Mouse (Mus musculus): ENCODE measurements around the gene Kcnab3.
A peak's percentile ranks its signal among the peaks of the same experiment; 100 is the strongest.

The Kcnab3 gene

DNA sequence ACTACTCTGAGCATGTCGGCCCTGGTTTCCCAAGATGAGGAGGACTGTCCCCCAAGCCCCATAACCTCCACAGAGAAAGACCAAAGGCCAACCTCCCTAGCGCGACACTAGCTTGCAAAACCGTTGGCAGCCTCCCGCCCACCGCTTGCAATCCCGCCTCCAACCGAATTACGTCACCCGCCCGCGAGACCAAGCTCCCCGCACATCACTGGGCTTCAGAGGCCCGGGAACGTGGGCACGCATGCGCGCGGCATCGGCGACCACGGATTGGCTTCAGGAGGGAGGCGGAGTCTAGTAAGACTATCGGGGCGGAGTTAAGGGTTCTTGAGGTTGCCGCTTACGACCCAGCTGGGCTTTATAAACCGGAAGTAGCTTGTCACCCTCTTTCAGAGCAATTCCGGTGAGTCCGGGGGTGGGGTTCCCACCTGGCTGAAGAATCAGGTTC lies 2.4 kb upstream of the Kcnab3 start, which contains the start of the genes Cntrob and Trappc1:
Gene Cntrob (minus strand): TSS at position 109 of the 445 bp plus-strand sequence.
Gene Trappc1 (plus strand): TSS at position 314 of the 445 bp plus-strand sequence.
- Histone ChIP-seq H3K36me3 (ENCODE audit: control insufficient read depth, insufficient read depth, low read length, poor library complexity, severe bottlenecking) (no peaks in the 10 kb centered on the region), H3K27me3 (ENCODE audit: control insufficient read depth, insufficient read depth, low read length, poor library complexity, severe bottlenecking) (no peaks in the 10 kb centered on the region; the same call in 1 of the 2 replicates)
- DNase-seq (ENCODE audit: low read depth, low spot score): peak; percentile 100

DNA sequence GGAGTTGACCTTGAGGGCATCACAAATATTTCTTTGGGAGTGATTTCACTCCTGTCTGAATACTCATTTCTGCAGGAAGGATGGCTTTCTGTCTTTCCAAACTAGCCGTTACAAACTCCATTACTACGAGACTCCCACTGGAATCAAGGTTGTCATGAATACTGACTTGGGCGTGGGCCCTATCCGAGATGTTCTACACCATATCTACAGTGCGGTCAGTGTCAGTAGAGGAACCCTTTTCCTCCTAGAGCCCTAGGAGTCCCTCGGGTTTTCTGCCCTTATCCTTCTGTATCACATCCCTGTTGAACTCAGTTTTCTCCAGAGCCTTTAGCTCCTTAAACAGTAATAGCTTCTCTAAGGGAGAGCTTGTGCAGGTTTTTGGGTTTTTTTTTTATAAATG lies 1.3 kb upstream of the Kcnab3 start:
- no peaks in the 10 kb centered on the region for H3K27me3 ChIP-seq (ENCODE audit: control insufficient read depth, insufficient read depth, low read length, poor library complexity, severe bottlenecking)
- no peaks in the 10 kb centered on the region for H3K36me3 ChIP-seq (ENCODE audit: control insufficient read depth, insufficient read depth, low read length, poor library complexity, severe bottlenecking)
- DNase-seq (ENCODE audit: low read depth, low spot score): no peak

DNA sequence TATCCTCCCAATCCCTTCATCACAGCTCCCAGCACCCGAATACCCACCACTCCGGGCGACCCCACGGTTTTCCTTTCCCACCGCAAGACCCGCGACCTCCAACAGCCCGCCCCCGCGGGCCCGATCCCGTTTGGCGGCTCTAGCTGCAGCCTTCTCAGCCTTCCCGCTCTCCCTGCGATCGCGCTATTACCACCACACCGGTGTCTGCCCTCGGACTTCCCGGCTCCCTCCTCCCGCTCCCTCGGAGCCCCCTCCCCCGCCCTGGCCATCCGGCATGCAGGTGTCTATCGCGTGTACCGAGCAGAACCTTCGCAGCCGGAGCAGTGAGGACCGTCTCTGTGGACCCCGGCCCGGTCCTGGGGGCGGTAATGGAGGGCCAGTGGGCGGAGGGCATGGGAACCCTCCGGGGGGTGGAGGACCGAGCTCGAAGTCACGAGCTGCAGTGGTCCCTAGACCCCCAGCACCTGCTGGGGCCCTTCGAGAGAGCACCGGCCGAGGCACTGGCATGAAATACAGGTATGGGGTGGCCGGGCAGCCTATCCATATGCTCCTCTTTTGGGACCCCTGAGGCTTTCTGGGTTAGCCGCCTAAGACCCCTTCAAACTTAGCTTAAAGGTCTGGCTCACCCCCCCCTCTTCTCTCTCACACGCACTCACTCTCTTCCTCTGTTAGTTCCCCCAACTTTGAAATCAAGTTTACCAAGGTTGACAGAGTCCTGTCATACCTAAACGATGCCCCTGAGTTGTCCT lies 524 bp downstream of the Kcnab3 start:
- no peak for DNase-seq (ENCODE audit: low read depth, low spot score)

DNA sequence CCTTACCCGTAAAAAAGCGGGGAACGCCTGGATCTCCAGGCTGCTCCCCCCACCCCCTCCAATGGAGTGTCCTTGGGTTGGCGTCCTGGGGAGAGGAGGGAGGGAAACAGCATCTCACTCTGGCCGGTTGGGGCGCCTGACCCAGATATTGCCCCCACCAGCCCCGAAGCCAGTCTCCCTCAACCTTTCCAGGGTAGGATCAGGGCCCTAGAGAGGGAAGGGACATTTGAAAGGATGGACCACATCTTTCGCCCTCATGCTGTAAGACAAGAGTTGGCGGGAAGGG lies 1.0 kb downstream of the Kcnab3 start:
- no peaks in the 10 kb centered on the region for H3K27me3 ChIP-seq (ENCODE audit: control insufficient read depth, insufficient read depth, low read length, poor library complexity, severe bottlenecking)
- no peak for DNase-seq (ENCODE audit: low read depth, low spot score)
- no peaks in the 10 kb centered on the region for H3K36me3 ChIP-seq (ENCODE audit: control insufficient read depth, insufficient read depth, low read length, poor library complexity, severe bottlenecking)

More for the DNA sequence above, 524 bp downstream of the Kcnab3 start:
- no peaks in the 10 kb centered on the region for H3K27me3 ChIP-seq (ENCODE audit: control insufficient read depth, insufficient read depth, low read length, poor library complexity, severe bottlenecking)
- no peaks in the 10 kb centered on the region for H3K36me3 ChIP-seq (ENCODE audit: control insufficient read depth, insufficient read depth, low read length, poor library complexity, severe bottlenecking)

DNA sequence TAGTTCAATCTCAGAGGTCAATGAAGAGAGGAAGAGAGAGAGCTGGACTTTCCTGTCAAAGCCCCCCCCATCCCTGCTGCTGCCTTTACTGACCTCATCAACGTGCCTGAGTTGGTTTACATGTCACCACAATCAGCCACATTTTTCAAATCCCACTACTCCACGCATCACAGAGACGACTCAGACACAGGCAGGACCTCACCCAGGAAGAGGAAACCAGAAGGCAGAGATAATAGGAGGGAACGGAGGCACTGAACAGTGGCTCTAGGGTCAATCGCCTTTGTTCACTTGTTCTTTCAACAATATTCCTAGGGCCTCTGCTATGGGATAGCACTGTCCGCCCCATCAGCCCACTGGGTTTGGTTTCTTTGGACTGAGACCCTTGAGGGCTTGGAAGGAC lies 1.6 kb downstream of the Kcnab3 start:
- no peak for DNase-seq (ENCODE audit: low read depth, low spot score)
- Histone ChIP-seq H3K27me3 (ENCODE audit: control insufficient read depth, insufficient read depth, low read length, poor library complexity, severe bottlenecking) (no peaks in the 10 kb centered on the region), H3K36me3 (ENCODE audit: control insufficient read depth, insufficient read depth, low read length, poor library complexity, severe bottlenecking) (no peaks in the 10 kb centered on the region)

DNA sequence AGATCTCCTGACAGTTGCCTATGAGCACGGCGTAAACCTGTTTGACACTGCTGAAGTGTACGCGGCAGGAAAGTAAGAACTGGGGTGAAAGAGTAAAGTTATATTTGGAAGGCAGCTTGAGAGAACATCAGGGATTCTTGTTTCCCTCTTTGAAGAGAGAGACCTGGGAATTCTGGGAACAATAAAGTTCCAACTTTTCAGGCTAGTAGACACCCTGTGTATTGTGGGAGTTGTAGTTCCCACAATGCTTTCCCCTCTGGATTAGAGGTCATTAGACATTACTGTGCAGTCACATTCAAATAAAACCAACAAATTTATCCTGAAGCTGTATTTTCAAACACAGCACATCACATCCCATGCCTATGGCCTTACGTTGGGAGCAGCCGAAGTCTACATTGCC lies 2.5 kb downstream of the Kcnab3 start:
- no peaks in the 10 kb centered on the region for H3K27me3 ChIP-seq (ENCODE audit: control insufficient read depth, insufficient read depth, low read length, poor library complexity, severe bottlenecking)
- no peak for DNase-seq (ENCODE audit: low read depth, low spot score)
- H3K36me3 ChIP-seq (ENCODE audit: control insufficient read depth, insufficient read depth, low read length, poor library complexity, severe bottlenecking): no peaks in the 10 kb centered on the region

DNA sequence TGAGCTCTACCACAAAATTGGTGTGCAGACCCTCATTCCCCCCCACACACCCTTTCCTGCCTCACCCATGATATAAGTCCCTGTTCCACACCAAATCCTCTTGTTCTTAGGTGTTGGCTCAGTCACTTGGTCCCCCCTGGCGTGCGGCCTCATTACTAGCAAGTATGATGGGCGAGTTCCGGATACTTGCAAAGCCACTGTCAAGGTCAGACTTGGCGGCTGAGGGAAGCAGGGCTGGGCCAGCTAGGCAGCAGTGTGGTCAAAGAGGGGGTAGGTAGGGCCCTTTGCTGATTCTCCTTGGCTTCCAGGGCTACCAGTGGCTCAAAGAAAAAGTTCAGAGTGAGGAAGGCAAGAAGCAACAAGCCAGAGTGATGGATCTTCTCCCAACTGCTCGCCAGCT lies 5.1 kb downstream of the Kcnab3 start:
- Histone ChIP-seq H3K36me3 (ENCODE audit: control insufficient read depth, insufficient read depth, low read length, poor library complexity, severe bottlenecking) (no peaks in the 10 kb centered on the region), H3K27me3 (ENCODE audit: control insufficient read depth, insufficient read depth, low read length, poor library complexity, severe bottlenecking) (no peaks in the 10 kb centered on the region)
- DNase-seq (ENCODE audit: low read depth, low spot score): no peak

DNA sequence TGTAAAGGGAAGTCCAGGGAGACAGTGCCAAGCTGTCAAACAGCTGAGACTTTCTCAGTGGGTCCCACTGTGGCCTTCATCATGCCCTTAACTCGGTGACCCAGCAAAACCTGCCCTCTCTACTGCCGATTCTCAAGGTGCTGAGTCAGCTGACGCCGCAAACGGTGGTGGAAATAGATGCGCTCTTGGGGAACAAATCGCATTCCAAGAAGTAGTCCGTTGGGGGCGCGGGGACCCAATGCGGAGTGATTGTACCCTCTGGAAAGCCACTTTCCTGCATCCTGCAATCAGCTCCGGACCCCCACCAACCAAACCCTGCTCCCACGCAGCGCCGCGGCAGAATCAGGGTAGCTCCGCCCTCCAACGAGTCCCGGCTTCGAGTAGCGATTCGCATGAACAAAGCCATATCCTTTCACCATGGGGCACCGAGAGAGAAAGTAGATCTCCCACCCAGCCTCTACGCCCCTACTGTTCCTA lies 5.9 kb downstream of the Kcnab3 start:
- no peaks in the 10 kb centered on the region for H3K27me3 ChIP-seq (ENCODE audit: control insufficient read depth, insufficient read depth, low read length, poor library complexity, severe bottlenecking)
- H3K36me3 ChIP-seq (ENCODE audit: control insufficient read depth, insufficient read depth, low read length, poor library complexity, severe bottlenecking): no peaks in the 10 kb centered on the region
- DNase-seq (ENCODE audit: low read depth, low spot score): peak; percentile 64

DNA sequence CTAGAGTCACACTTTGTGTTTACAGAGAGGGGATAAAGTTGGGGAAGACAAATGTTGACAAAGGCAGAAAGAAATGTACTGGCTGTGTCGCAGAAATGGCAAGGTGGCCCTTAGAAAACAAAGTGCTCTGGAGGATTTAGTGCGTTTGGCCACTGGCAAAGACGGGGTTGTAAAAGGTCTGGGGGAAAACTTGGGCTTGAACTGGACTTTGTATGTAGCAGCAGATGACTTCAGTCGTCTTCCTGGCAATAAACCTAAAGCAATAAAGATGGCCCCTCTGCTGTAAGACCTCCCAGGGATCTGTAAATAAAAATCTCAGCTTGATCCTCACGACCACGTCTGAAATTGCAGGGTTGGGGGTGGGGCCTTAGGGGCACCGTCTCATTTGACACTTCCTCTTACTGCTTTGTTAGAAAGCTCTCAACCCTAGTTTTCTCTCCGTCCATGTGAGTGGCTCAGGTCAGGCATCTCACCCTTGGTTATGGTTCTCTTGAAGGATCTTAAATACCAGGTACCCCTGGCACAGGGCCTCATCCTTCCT lies 6.7 kb downstream of the Kcnab3 start:
- Histone ChIP-seq H3K36me3 (ENCODE audit: control insufficient read depth, insufficient read depth, low read length, poor library complexity, severe bottlenecking) (no peaks in the 10 kb centered on the region), H3K27me3 (ENCODE audit: control insufficient read depth, insufficient read depth, low read length, poor library complexity, severe bottlenecking) (no peaks in the 10 kb centered on the region)
- no peak for DNase-seq (ENCODE audit: low read depth, low spot score)

DNA sequence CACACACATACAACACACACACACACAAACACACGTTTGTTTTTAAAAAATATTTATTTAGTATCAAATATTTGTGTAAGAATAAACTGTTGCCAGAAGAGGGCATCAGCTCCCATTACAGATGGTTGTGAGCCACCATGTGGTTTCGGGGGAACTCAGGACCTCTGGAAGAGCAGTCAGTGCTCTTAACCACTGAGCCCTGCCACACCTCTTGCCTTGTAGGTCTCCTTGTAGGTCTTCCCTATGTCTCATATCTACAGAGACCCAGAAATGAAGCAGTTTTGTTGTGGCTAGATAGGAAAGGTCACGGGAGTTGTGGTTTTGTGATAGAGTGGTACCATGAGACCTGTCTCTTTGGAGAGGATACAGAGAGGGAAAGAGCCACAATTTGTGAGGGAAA lies 7.9 kb downstream of the Kcnab3 start:
- DNase-seq (ENCODE audit: low read depth, low spot score): peak; percentile 48
- no peaks in the 10 kb centered on the region for H3K36me3 ChIP-seq (ENCODE audit: control insufficient read depth, insufficient read depth, low read length, poor library complexity, severe bottlenecking)
- no peaks in the 10 kb centered on the region for H3K27me3 ChIP-seq (ENCODE audit: control insufficient read depth, insufficient read depth, low read length, poor library complexity, severe bottlenecking)

DNA sequence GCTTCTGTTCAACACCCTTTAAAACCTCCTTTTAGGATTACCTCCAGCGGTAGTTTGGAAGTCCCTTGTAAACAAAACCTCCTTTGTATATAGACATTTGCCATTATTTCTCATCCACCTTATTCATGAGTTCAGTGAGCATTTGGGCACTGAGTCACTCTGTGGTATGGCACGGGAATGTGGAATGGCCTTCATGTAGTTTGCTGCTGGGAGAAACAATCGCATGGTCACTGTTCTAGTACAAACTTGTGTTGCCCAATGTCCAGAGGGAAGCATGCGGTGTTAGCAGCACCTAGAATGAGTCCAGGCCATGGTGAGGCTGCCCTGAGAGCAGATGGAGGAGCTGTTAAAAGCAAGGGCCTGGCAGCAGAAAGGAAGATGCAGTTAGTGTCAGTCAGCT lies 8.7 kb downstream of the Kcnab3 start:
- Histone ChIP-seq H3K36me3 (ENCODE audit: control insufficient read depth, insufficient read depth, low read length, poor library complexity, severe bottlenecking) (no peaks in the 10 kb centered on the region), H3K27me3 (ENCODE audit: control insufficient read depth, insufficient read depth, low read length, poor library complexity, severe bottlenecking) (no peaks in the 10 kb centered on the region)
- DNase-seq (ENCODE audit: low read depth, low spot score): no peak

DNA sequence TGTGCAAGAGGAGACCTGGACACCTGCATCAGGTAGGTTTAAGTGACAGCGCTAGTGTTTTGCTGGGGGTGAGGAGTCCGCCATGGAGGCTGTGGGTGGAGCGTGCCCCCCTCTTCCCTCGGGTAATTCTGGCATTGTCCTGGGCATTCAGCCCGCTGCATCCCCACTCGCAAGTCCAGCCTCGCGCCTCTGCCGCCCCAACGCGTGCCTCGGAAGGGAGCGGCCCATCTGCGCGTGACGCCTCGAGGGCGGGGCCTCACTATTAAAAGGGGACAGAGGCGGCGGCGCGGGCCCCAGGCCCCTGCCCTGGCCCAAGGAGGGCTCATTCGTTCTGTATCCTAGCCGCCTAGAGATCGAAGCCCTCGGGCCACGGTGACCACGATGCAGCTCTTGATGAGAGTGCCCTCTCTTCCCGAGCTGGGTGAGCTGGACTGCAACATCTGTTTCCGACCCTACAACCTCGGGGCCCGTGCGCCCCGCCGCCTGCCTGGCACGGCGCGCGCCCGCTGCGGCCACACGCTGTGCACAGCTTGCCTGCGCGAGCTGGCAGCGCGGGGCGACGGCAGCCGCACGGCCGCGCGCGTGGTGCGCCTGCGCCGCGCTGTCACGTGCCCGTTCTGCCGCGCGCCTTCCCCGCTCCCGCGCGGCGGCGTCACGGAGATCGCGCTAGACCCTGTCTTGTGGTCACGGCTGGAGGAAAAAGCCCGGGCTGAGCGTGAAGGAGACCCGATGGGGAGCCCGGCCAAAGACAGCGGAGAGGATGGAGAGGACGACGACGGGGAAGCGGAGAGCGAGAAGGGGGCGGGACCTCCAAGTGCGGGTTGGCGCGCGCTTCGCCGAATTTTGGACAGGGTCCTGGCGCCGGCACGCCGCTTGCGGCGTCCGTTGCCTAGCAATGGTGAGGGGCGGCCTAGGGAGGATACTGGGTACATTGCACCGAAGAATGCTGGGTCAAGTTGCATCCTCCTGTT lies 14.4 kb downstream of the Kcnab3 start, which contains the start of gene Rnf227:
Gene Rnf227 (plus strand): TSS at position 301 of the 971 bp plus-strand sequence.
- no peaks in the 10 kb centered on the region for H3K36me3 ChIP-seq (ENCODE audit: control insufficient read depth, insufficient read depth, low read length, poor library complexity, severe bottlenecking)
- DNase-seq (ENCODE audit: low read depth, low spot score): peak; percentile 79

DNA sequence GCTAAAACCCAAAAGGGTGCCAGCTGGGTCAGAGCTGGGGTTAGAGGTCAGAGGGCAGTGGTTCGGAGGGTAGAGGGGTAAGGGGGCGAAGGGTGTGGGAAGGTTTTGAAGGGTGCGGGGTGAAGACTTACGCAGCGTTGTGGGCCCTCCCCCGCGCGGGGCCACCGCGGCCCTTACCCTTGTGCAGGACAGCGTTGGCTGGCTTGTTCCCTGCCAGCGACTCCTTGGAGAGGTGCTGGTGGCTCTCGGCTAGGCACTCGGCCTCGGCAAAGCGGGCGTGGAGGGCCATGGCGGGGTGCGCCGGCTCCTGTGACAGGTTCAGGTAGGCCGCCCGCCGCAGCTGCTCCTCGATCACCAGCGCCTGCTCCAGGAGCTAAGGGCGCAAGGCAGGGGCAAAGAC lies 20.4 kb downstream of the Kcnab3 start:
- no peaks in the 10 kb centered on the region for H3K27me3 ChIP-seq (ENCODE audit: control insufficient read depth, insufficient read depth, low read length, poor library complexity, severe bottlenecking)
- H3K36me3 ChIP-seq (ENCODE audit: control insufficient read depth, insufficient read depth, low read length, poor library complexity, severe bottlenecking): peaks cover 4% of the 10 kb centered on the region
- no peak for DNase-seq (ENCODE audit: low read depth, low spot score)

More for the DNA sequence above, 14.4 kb downstream of the Kcnab3 start, which contains the start of gene Rnf227:
- no peaks in the 10 kb centered on the region for H3K27me3 ChIP-seq (ENCODE audit: control insufficient read depth, insufficient read depth, low read length, poor library complexity, severe bottlenecking)

DNA sequence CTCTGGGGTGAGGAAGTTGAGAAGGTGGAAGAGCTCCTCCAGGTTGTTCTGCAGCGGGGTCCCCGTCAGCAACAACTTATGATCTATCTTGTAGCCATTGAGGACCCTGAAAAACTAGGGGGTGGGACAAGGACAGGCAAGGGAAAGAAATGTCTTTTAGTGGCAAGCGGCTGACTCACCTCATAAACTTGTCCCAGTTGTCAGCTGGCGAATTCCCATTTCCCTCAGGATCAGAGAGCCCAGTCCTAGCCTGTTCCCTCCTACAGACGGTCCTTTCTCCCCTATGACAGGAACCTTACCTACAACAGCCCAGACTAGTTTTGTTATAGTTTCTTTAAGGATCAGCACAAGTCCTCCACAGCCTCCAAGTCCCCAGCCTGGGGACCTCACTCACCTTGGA lies 30.5 kb downstream of the Kcnab3 start:
- Histone ChIP-seq H3K36me3 (ENCODE audit: control insufficient read depth, insufficient read depth, low read length, poor library complexity, severe bottlenecking) (peaks cover 7% of the 10 kb centered on the region), H3K27me3 (ENCODE audit: control insufficient read depth, insufficient read depth, low read length, poor library complexity, severe bottlenecking) (no peaks in the 10 kb centered on the region)
- no peak for DNase-seq (ENCODE audit: low read depth, low spot score)

DNA sequence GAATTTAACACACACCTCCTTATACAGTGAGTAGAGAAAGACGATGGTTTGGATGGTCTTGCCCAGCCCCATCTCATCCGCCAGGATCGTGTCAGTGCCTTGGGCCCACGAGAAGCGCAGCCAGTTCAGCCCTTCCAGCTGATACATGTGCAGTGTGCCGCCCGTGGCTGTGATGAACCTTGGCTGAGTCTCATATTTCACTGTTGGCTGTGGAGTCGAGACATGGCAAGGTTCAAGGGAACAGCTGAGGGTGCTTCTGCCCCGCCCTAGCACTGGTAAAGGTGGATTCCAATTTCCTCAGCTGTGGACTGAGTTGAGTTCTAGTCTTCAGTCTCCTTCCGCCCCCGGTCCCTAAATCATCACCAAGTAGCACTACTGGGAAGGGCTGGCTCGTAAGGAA lies 31.6 kb downstream of the Kcnab3 start:
- Histone ChIP-seq H3K36me3 (ENCODE audit: control insufficient read depth, insufficient read depth, low read length, poor library complexity, severe bottlenecking) (peaks cover 13% of the 10 kb centered on the region), H3K27me3 (ENCODE audit: control insufficient read depth, insufficient read depth, low read length, poor library complexity, severe bottlenecking) (no peaks in the 10 kb centered on the region)
- no peak for DNase-seq (ENCODE audit: low read depth, low spot score)

All from splenic B cell, adult 2 months (primary cell).